Mouse (Mus musculus): ENCODE results near the gene Maml3. TPM values are rescaled to one million over a fixed set of nuclear protein-coding genes. Genes with fewer than 3 reads are reported as not detected.

The Maml3 gene
- polyA plus RNA-seq, 1 experiment from 2014 or later, result 7.8 TPM

DNA sequence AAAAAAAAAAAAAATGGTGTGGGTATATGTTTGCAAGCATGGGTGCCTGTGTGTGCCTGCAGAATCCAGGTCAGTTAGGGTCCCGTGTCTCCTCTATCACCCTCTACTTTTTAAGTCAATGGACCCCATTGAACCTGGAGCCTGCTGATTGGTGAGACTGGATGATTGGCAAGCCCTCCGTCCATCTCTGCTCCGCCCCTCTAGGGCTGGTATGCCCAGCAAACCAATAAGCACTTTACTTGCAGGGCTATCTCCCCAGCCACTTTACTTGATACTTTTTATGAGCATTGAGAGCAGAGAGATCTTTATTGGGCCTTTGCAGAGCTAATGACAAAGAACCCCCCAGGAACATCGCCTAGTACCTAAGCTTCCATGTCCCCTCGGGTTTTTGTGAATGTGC is 390.4 kb downstream of the Maml3 start:
- Histone ChIP-seq H3K27me3 (no peaks in the 10 kb centered on the region), H3K4me3 (replicated peaks) (no peak overlapping the region), H3K4me2 (no peak overlapping the region), H3K9me3 (replicated peaks) (no peaks in the 10 kb centered on the region), H3K36me3 (no peaks in the 10 kb centered on the region), H3K27ac (no peak overlapping the region), H3K4me1 (peaks cover 56% of the 10 kb centered on the region), H3K9ac (no peak overlapping the region)
- ATAC-seq (replicated peaks; ENCODE audit: low FRiP score), result no peak
- WGBS, result 77% methylated on average over 5 of the region's 5 CpGs

DNA sequence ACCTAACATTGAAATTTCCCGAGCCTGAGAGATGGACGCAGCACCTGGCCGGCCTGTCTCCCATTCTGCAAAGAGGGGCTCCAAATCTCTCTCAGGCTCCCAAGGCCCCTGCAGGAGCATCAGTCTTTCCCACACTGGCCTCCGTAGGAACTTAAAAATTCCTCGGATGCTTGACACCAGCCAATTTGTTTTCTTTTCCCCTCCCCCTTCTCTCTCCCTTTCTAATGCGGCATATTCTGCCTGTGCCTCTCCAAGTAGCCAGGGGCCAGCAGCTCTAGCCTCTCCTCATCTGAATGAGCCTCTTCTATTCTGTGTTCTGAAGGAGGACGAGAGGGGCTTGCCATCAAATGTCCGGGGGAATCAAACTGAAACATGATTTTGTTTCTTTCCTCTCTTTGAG is 391.6 kb downstream of the Maml3 start:
- no peak overlapping the region for H3K9ac ChIP-seq
- no peaks in the 10 kb centered on the region for H3K27me3 ChIP-seq
- no peaks in the 10 kb centered on the region for H3K36me3 ChIP-seq
- H3K27ac ChIP-seq, result peak overlapping the region; percentile 78
- ATAC-seq (replicated peaks; ENCODE audit: low FRiP score), result no peak
- peaks cover 60% of the 10 kb centered on the region for H3K4me1 ChIP-seq
- no peaks in the 10 kb centered on the region for H3K9me3 ChIP-seq (replicated peaks)
- H3K4me3 ChIP-seq (replicated peaks), result no peak overlapping the region
- WGBS, result 16% methylated on average over 8 of the region's 8 CpGs
- H3K4me2 ChIP-seq, result no peak overlapping the region

DNA sequence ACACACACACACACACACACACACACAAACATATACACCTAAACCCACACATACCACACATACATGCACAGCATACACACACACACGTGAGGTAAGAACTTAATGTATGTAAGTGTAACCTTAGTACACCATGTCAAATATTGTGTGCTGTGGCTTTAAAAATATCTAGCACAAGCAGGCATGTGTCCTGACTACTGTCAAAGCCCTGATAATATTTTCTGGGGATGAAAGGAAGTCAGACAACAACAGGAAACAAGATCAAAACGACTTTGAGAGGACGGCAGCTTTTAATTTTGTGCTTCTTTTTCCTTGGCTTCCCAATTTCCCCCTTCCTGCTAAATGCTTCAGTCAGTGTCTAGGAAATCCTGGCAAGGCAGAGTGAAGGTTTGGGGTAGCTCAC is 392.5 kb downstream of the Maml3 start:
- Histone ChIP-seq H3K27me3 (no peaks in the 10 kb centered on the region), H3K36me3 (no peaks in the 10 kb centered on the region), H3K9ac (no peak overlapping the region), H3K4me3 (replicated peaks) (no peak overlapping the region), H3K4me2 (no peak overlapping the region), H3K27ac (peak overlapping the region; percentile 78), H3K9me3 (replicated peaks) (no peaks in the 10 kb centered on the region), H3K4me1 (peaks cover 58% of the 10 kb centered on the region)
- WGBS, result 26% methylated on average over 3 of the region's 3 CpGs
- no peak for ATAC-seq (replicated peaks; ENCODE audit: low FRiP score)

DNA sequence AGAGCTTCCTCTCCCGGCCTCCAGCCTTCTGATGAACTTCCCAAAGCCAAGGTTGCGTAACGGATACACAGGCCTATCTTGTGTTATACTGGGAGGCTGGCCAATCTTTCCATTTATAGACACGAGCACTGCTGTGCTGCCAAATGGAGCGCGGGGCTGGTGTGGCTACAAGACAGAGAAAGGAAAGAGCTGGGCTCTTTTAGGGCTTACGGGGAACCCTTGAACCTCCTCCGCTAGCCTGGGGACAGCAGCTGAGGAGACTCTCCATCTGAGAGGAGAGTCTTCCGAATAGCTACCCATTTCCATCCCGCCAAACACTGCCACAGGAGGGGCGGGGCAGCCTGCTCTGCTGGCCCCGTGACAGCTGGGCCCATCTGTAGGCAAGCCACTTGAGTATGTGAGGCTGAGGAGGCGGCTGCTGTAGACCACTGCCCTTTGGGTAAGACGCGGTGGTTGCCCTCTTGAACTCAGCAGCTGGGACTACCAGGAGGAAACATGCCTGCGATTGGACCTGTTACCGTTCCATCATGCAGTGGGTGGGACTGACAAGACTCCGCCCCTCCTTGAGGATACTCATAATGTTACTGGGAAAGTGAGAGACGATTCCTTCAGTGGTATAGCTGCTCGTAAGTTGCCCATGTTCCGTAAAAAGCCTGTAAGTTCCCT is 396.0 kb downstream of the Maml3 start:
- H3K27me3 ChIP-seq, result no peaks in the 10 kb centered on the region
- peaks cover 54% of the 10 kb centered on the region for H3K4me1 ChIP-seq
- no peaks in the 10 kb centered on the region for H3K9me3 ChIP-seq (replicated peaks)
- peak; percentile 82 for ATAC-seq (replicated peaks; ENCODE audit: low FRiP score)
- WGBS, result 51% methylated on average over 21 of the region's 21 CpGs
- no peak overlapping the region for H3K9ac ChIP-seq
- peak overlapping the region; percentile 42 for H3K4me2 ChIP-seq
- H3K27ac ChIP-seq, result peak overlapping the region; percentile 94
- no peak overlapping the region for H3K4me3 ChIP-seq (replicated peaks)
- H3K36me3 ChIP-seq, result no peaks in the 10 kb centered on the region

DNA sequence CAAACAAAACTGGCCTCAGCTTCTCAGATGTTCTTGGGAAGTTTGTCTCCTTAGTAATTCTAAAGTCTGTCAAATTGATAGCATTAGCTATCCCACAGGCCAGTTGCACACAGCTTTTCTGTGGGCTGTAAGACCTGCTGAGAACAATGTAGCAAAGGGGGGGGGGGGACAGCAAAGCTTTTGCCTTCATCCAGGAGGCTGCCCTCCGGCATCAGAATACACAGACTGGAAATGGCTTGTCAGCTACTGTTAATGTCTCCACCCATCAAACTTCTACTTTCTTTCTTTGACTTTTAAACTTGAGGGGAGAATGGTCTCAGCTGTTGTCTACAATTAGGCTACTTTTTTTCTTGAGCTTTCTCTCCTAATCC is 396.5 kb downstream of the Maml3 start:
- Histone ChIP-seq H3K4me2 (peak overlapping the region; percentile 42), H3K36me3 (no peaks in the 10 kb centered on the region), H3K27ac (peak overlapping the region; percentile 94), H3K27me3 (no peaks in the 10 kb centered on the region), H3K9me3 (replicated peaks) (no peaks in the 10 kb centered on the region), H3K9ac (no peak overlapping the region), H3K4me1 (peaks cover 51% of the 10 kb centered on the region), H3K4me3 (replicated peaks) (no peak overlapping the region)
- WGBS, result 60% methylated on average over 1 of the region's 1 CpGs
- ATAC-seq (replicated peaks; ENCODE audit: low FRiP score), result no peak

DNA sequence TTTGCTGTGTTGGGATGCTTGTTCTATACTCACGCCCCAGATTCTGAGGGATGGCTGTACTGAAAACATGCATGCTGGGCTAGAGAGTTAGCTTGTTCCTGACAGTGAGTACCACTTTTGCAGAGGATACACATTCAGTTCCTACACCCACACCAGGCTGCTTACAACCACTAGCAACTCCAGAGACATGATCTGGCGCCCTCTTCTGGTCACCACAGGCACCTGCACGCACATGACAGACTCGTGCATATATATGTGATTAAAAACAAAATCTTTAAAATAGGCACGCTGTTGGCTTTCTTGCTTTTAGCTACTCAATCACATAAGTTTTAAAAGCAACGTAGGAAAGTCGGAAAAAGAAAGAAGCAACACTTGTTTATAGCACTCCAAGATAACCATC is 399.7 kb downstream of the Maml3 start:
- no peak overlapping the region for H3K27ac ChIP-seq
- no peaks in the 10 kb centered on the region for H3K27me3 ChIP-seq
- peaks cover 53% of the 10 kb centered on the region for H3K4me1 ChIP-seq
- H3K4me3 ChIP-seq (replicated peaks), result no peak overlapping the region
- no peaks in the 10 kb centered on the region for H3K9me3 ChIP-seq (replicated peaks)
- ATAC-seq (replicated peaks; ENCODE audit: low FRiP score), result no peak
- 87% methylated on average over 7 of the region's 7 CpGs for WGBS
- no peak overlapping the region for H3K9ac ChIP-seq
- H3K36me3 ChIP-seq, result no peaks in the 10 kb centered on the region
- no peak overlapping the region for H3K4me2 ChIP-seq

DNA sequence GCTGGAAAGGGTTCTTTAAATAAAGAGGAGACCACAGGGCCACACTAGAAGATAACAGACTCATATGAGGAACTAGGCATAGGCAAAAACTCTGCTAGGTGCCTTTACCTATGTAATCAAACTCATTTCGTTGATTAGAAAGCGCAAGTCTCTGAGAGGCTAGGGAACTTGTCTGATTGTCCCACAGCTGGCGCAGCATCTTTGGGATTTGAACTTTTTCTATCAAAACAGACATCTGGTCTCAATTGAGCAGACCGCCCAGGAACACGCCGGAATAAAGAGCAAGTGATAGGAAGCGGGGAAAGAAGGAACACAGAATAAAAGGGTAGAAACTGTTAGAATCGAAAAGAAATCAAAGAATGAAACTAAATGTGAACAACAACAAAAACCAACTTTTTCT is 401.4 kb downstream of the Maml3 start:
- Histone ChIP-seq H3K27me3 (no peaks in the 10 kb centered on the region), H3K9ac (no peak overlapping the region), H3K4me2 (no peak overlapping the region), H3K4me3 (replicated peaks) (no peak overlapping the region), H3K27ac (no peak overlapping the region), H3K4me1 (peaks cover 44% of the 10 kb centered on the region), H3K36me3 (no peaks in the 10 kb centered on the region), H3K9me3 (replicated peaks) (no peaks in the 10 kb centered on the region)
- no peak for ATAC-seq (replicated peaks; ENCODE audit: low FRiP score)
- 86% methylated on average over 8 of the region's 8 CpGs for WGBS

DNA sequence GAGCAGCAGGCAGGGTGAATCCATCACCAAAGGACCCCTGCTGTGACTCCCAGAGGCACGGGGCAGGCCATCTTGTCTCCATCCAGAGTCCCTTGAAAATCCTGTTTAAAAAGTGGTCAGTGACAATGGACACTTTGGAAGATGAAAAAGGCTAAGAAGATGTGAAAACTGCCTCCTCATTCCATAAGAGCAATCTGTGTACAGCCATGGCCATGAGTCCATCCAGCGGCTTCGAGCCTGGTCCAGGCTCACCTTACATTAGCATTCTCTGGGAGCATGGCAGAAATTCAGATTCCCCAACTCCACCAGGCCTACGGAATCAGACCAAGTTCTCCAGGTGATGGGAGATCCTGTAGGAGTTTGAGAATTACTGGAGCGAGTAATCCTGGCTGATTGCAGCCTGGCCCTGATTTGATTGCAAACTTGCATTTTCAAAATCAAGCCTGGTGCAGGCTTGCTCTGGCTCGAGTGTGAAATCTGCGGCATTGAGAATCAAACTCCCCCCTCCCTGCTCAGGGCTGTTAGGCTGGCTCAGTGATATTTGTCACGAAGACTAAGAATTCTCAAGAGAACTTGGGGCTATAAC is 402.1 kb downstream of the Maml3 start:
- no peak for ATAC-seq (replicated peaks; ENCODE audit: low FRiP score)
- H3K4me3 ChIP-seq (replicated peaks), result no peak overlapping the region
- no peak overlapping the region for H3K9ac ChIP-seq
- no peaks in the 10 kb centered on the region for H3K9me3 ChIP-seq (replicated peaks)
- H3K27me3 ChIP-seq, result no peaks in the 10 kb centered on the region
- H3K4me1 ChIP-seq, result peaks cover 38% of the 10 kb centered on the region
- no peaks in the 10 kb centered on the region for H3K36me3 ChIP-seq
- H3K4me2 ChIP-seq, result no peak overlapping the region
- 59% methylated on average over 8 of the region's 8 CpGs for WGBS
- H3K27ac ChIP-seq, result peak overlapping the region; percentile 77

DNA sequence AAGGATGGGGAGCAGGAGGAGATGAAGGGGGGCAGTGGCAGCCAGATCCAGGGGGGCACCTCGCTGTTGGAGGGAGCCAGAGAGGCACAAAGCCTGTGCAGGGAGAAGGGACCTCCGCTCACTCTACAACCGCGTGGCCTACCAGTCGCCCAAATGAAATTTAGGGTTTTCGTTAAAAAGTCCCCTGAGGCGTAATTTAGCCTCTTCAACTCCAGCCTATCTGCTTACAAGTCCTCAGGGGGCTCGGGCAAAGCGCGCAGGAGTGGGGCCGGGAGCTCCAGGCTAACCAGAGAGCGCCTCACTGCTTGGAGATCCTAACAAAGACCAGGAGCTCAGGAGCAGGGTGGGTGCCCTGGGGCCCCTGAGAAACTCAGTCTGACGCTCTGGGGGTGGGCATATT is 402.9 kb downstream of the Maml3 start:
- H3K9ac ChIP-seq, result peak overlapping the region; percentile 40; the same call in 1 of the 2 replicates
- H3K9me3 ChIP-seq (replicated peaks), result no peaks in the 10 kb centered on the region
- H3K4me1 ChIP-seq, result peaks cover 36% of the 10 kb centered on the region
- H3K4me3 ChIP-seq (replicated peaks), result peak overlapping the region; percentile 42
- H3K36me3 ChIP-seq, result 0 out of 2 replicates have a peak, but pooled peaks cover 3% of the 10 kb centered on the region
- H3K27me3 ChIP-seq, result no peaks in the 10 kb centered on the region
- 12% methylated on average over 13 of the region's 13 CpGs for WGBS
- H3K4me2 ChIP-seq, result peak overlapping the region; percentile 85
- peak; percentile 62 for ATAC-seq (replicated peaks; ENCODE audit: low FRiP score)
- H3K27ac ChIP-seq, result peak overlapping the region; percentile 77

DNA sequence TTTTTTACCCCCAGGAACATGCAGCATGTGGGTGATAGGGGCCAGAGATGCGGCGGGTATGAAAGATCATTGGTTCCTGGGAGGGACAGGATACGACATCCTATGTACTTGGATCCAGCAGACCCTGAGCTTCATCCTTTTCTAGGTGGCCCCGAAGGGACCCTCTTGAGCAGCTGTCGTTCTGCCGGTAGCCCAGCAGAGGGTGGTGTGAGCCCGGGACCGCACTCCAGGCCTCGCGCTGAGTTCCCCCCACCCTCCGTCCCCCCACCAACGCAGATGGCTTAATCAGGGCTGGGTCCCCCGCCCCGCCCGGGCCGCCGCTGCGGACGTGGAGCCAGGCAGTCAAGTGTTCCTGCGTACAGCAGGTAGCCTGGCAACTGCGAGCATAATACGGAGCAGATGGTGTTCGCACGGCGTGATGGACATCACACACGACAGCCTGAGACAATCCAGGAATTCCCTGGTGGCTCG is 403.6 kb downstream of the Maml3 start:
- peak; percentile 88 for ATAC-seq (replicated peaks; ENCODE audit: low FRiP score)
- peak overlapping the region; percentile 77 for H3K27ac ChIP-seq
- H3K4me2 ChIP-seq, result peak overlapping the region; percentile 85
- under 1% methylated on average over 27 of the region's 27 CpGs for WGBS
- peak overlapping the region; percentile 40; the same call in 1 of the 2 replicates for H3K9ac ChIP-seq
- H3K36me3 ChIP-seq, result peaks cover 8% of the 10 kb centered on the region; the same call in 1 of the 2 replicates
- no peaks in the 10 kb centered on the region for H3K27me3 ChIP-seq
- peaks cover 36% of the 10 kb centered on the region for H3K4me1 ChIP-seq
- H3K9me3 ChIP-seq (replicated peaks), result no peaks in the 10 kb centered on the region
- peak overlapping the region; percentile 42 for H3K4me3 ChIP-seq (replicated peaks)

DNA sequence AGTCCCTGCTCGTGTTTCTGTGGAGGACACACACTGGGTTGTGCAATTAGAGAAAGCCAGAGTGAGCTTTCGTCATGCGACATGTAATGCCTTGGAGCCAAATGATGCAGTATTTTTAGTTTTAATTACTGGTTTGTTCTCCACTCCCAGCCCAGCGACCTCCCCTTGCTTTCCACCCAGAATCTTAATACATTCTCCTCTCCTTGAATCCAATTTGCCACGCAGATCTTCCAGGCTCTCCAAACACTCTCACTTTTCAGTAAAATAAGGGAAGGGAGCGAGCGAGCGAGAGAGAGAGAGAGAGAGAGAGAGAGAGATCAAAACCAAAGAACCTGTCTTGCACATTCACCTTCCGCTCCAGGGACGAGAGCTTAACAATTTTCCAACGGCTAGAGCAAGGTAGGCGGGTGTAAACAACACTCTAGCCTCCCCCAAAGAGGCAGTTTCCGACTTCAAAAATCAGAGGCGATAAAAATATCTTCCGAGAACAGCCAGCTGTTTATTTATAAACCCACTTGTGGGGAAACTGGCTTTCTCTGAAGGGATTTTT is 404.1 kb downstream of the Maml3 start:
- WGBS, result 15% methylated on average over 15 of the region's 15 CpGs
- H3K9ac ChIP-seq, result no peak overlapping the region; the same call in 1 of the 2 replicates
- peak overlapping the region; percentile 77 for H3K27ac ChIP-seq
- no peak for ATAC-seq (replicated peaks; ENCODE audit: low FRiP score)
- peak overlapping the region; percentile 85 for H3K4me2 ChIP-seq
- peaks cover 36% of the 10 kb centered on the region for H3K4me1 ChIP-seq
- peak overlapping the region; percentile 42 for H3K4me3 ChIP-seq (replicated peaks)
- H3K36me3 ChIP-seq, result peaks cover 14% of the 10 kb centered on the region; the same call in 1 of the 2 replicates
- no peaks in the 10 kb centered on the region for H3K9me3 ChIP-seq (replicated peaks)
- H3K27me3 ChIP-seq, result no peaks in the 10 kb centered on the region

DNA sequence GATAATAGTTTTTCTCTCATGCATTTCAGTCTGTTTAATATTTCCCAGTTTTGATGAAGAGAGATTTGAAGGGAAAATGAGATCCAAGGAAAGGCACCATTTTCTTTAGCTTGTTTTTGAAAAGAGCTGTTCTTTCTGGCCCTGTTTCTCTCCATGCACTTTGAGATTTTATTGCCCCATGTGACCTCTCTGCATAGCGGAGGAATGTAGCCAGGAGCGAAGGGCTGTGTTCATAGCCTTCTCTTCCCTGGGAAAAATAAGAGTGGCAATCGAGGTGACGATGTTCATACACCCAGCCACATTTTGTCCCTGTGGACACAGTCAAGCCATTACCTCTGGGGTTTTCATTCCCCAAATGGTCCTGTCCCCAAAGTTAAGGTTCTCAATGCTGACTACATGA is 404.8 kb downstream of the Maml3 start:
- no peaks in the 10 kb centered on the region for H3K27me3 ChIP-seq
- no peaks in the 10 kb centered on the region for H3K9me3 ChIP-seq (replicated peaks)
- peak overlapping the region; percentile 77; the same call in 1 of the 2 replicates for H3K27ac ChIP-seq
- peaks cover 15% of the 10 kb centered on the region; the same call in 1 of the 2 replicates for H3K36me3 ChIP-seq
- peak overlapping the region; percentile 10; the same call in 1 of the 2 replicates for H3K9ac ChIP-seq
- peak overlapping the region; percentile 85; the same call in 1 of the 2 replicates for H3K4me2 ChIP-seq
- 37% methylated on average over 4 of the region's 4 CpGs for WGBS
- no peak for ATAC-seq (replicated peaks; ENCODE audit: low FRiP score)
- H3K4me1 ChIP-seq, result peaks cover 36% of the 10 kb centered on the region
- H3K4me3 ChIP-seq (replicated peaks), result no peak overlapping the region
